Mouse (Mus musculus) brown adipose tissue, adult 24 weeks (tissue): Measurements from ENCODE around the gene Ppil6. TPM values are rescaled to one million over a fixed set of nuclear protein-coding genes. Genes with fewer than 3 reads are reported as not detected.

Experiments
- H3K27ac ChIP-seq: fragments of 200-500 bp; replicated peaks from 2 replicates; pipeline ENCODE4 v1.5.1; 2012; ENCODE audit warnings: low read depth, mild to moderate bottlenecking, low read length
- H3K4me1 ChIP-seq: fragments of 200-500 bp; 2 replicates; pipeline ENCODE4 v1.6.1; 2012; ENCODE audit warnings: low read length, mixed read lengths; ENCODE audit not compliant: control insufficient read depth, insufficient read depth, insufficient read length
- H3K4me3 ChIP-seq: fragments of 200-500 bp; 2 replicates; pipeline ENCODE4 v1.5.1; 2012; ENCODE audit warnings: low read depth, mild to moderate bottlenecking, low read length, moderate library complexity; ENCODE audit not compliant: insufficient read depth
- polyA plus RNA-seq: library from polyadenylated mRNA; stranded (reverse); fragments of >200 nt; gene quantifications from 2 replicates; pipeline ENCODE4 v1.2.4, GENCODE M21; 2012; ENCODE audit not compliant: missing spikeins, insufficient read depth, insufficient read length

The Ppil6 gene
- 0.99 TPM in 1 of 2 replicates, not detected in the other for polyA plus RNA-seq

- peaks cover 9% of the 10 kb centered on the region for H3K4me1 ChIP-seq
- 0 out of 2 replicates have a peak within 1 kb of the TSS, but pooled peaks have one; percentile 25 for H3K27ac ChIP-seq
- H3K4me3 ChIP-seq, result peak within 1 kb of the TSS; percentile 70
Measured at GRCm38 (mm10) chr10:41489708-41490517, at the start of gene Ppil6, which contains the start of gene Smpd2. TSS of gene Ppil6 (plus strand) at chr10:41490439. TSS of gene Smpd2 (minus strand) at chr10:41490369.

- Histone ChIP-seq H3K4me1 (peaks cover 9% of the 10 kb centered on the region; the same call in 1 of the 2 replicates), H3K4me3 (no peak overlapping the region), H3K27ac (no peak overlapping the region)
Measured at GRCm38 (mm10) chr10:41448216-41448615, 42.0 kb upstream of the Ppil6 start.

DNA sequence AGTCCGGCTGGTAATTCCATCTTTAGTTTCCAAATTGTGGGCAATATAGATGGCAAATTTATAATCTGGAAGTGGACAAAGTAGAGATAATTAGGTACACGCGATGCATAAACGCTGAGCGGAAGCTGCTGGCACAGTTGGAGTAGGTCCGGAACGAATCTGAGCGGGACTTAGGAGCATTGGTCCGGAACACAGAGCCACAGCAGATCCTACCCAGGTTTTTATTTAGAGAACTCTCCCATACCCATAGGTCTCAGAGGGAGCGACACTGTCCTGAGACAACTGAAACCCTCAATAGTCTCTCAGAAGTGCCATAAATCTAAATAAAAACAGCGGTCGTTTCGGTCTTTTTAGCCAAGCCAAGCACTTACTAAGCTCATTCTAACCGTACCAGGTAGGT lies 40.6 kb upstream of the Ppil6 start:
- H3K27ac ChIP-seq, result peak overlapping the region; percentile 74
- peaks cover 9% of the 10 kb centered on the region; the same call in 1 of the 2 replicates for H3K4me1 ChIP-seq
- peak overlapping the region; percentile 73 for H3K4me3 ChIP-seq

- H3K4me1 ChIP-seq, result peaks cover 9% of the 10 kb centered on the region; the same call in 1 of the 2 replicates
- H3K4me3 ChIP-seq, result peak within 1 kb of the TSS; percentile 89
- H3K27ac ChIP-seq, result peak within 1 kb of the TSS; percentile 74
Measured at GRCm38 (mm10) chr10:41450137-41450670, 40.0 kb upstream of the Ppil6 start, which contains the start of gene Zbtb24. TSS of gene Zbtb24 (plus strand) at chr10:41450383.

- Histone ChIP-seq H3K27ac (peak overlapping the region; percentile 29; the same call in 1 of the 2 replicates), H3K4me1 (peaks cover 9% of the 10 kb centered on the region; the same call in 1 of the 2 replicates), H3K4me3 (peak overlapping the region; percentile 89)
Measured at GRCm38 (mm10) chr10:41450780-41451522, 39.3 kb upstream of the Ppil6 start.

- no peak overlapping the region for H3K27ac ChIP-seq
- no peak overlapping the region for H3K4me3 ChIP-seq
- H3K4me1 ChIP-seq, result peaks cover 9% of the 10 kb centered on the region; the same call in 1 of the 2 replicates
Measured at GRCm38 (mm10) chr10:41451656-41452055, 38.6 kb upstream of the Ppil6 start.

DNA sequence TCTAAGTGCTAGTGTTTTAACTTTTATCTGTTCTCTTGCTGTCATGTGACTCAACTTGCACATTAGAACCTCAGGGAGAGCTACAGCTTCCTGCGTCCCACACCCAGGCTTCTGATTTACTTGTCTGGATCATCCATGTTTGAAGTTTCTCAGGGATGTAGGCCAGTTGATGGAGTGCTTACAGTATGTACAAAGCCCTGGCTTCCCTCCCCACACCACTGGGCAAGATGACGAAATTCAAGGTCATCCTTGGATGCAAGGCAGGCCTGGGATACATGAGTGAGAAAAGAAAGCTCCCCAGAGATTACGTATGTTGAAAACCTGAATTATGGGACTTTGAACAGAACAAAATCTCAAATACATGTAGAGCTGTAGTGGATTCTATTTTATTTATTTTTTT lies 37.4 kb upstream of the Ppil6 start:
- no peak overlapping the region for H3K27ac ChIP-seq
- H3K4me1 ChIP-seq, result peaks cover 9% of the 10 kb centered on the region; the same call in 1 of the 2 replicates
- H3K4me3 ChIP-seq, result no peak overlapping the region

DNA sequence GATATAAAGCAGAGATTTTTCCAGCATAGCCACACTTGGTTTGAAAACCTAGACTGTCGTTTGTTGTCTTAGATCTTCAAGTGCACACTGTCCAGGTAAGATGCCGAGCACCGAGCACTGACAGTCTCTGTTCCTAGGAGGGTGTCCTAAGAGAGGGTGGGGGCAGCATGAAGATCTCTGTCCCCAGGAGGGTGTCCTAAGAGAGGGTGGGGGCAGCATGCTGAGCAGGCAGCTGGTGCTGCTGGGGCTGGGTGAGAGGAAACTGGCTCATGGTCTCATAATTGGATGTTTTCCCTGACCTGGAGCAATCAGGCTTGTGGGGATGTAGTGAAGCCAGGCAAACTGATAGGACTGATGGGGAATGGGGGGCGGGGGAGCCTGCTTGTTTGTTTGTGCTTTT lies 30.2 kb upstream of the Ppil6 start:
- no peak overlapping the region for H3K4me3 ChIP-seq
- no peak overlapping the region for H3K27ac ChIP-seq
- 0 out of 2 replicates have a peak, but pooled peaks cover 8% of the 10 kb centered on the region for H3K4me1 ChIP-seq

- H3K4me1 ChIP-seq, result 0 out of 2 replicates have a peak, but pooled peaks cover 8% of the 10 kb centered on the region
- H3K27ac ChIP-seq, result no peak overlapping the region
- H3K4me3 ChIP-seq, result no peak overlapping the region
Measured at GRCm38 (mm10) chr10:41460501-41460900, 29.7 kb upstream of the Ppil6 start.

DNA sequence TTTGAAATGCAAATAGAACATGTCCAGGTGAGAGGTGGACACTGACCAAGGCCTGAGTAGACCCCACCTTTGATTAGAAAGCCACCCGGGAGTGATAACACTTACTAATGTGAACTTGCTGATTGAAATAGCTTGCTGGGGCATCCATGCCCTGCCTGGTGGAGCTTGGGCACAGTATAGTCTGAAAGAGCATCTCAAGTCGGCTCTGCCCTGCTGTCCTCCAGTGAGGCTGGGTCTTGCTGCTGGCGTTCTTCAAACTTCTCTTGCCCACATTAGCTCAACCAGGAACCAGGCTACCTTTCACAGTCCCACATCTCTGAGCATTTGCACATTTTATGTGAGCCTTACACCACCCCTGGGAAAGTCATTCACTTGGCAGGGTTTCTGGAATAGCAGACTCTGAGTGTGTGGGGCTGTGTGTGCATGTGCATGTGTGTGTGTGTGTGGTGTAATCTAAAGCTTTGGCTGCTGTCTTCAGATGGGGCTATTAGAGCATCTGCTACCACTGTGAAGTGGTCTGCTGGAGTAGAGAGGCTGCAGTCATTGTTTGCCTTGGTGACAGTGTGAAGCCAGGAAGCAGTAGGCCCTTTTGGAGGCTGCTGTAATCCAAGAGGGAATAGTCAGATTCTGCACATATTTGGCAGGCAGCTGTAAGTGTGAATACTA lies 29.0 kb upstream of the Ppil6 start:
- H3K4me3 ChIP-seq, result no peak overlapping the region
- 0 out of 2 replicates have a peak, but pooled peaks cover 8% of the 10 kb centered on the region for H3K4me1 ChIP-seq
- no peak overlapping the region for H3K27ac ChIP-seq

DNA sequence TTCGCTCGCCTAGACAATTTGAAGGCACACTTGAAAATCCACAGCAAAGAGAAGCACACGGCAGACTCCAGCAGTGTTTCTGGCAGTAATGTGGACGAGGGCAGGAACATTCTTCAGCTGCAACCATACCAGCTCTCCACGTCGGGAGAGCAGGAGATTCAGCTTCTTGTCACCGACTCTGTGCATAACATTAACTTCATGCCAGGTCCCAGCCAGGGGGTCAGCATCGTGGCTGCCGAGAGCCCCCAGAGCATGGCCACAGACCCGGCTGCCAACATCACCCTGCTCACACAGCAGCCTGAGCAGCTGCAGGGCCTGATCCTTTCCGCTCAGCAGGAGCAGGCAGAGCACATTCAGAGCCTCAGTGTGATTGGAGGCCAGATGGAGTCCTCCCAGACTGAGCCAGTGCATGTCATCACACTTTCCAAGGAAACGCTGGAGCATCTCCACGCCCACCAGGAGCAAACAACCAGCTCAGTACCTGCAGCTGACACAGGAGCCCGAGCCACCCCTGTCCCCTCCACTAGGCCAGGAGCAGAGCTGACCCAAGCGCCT lies 25.8 kb upstream of the Ppil6 start:
- Histone ChIP-seq H3K4me3 (no peak overlapping the region), H3K27ac (no peak overlapping the region), H3K4me1 (0 out of 2 replicates have a peak, but pooled peaks cover 8% of the 10 kb centered on the region)

- H3K4me3 ChIP-seq, result no peak overlapping the region
- H3K27ac ChIP-seq, result no peak overlapping the region
- H3K4me1 ChIP-seq, result no peaks in the 10 kb centered on the region
Measured at GRCm38 (mm10) chr10:41467325-41467724, 22.9 kb upstream of the Ppil6 start.

DNA sequence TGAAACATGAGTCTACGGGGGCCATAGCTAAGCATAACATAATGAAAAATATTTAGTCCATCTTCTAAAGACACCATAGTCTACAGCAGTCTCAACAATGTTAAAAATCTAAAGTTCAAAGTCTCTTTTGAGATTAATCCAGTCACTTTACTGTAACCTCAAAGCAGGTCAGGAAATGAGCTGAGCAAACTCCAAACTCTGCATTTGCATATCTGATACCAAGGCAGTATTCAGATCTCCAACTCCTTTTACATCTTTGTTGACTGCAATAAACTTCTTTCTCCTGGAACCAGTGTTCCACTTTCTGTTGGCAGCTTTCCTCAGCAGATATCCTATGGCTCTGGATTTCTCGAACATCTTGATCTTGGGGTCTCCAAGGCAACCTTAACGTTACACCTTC lies 19.5 kb upstream of the Ppil6 start:
- no peak overlapping the region for H3K4me3 ChIP-seq
- no peak overlapping the region for H3K27ac ChIP-seq
- peaks cover under 1% of the 10 kb centered on the region; the same call in 1 of the 2 replicates for H3K4me1 ChIP-seq

- Histone ChIP-seq H3K27ac (no peak overlapping the region), H3K4me3 (no peak overlapping the region), H3K4me1 (peaks cover 5% of the 10 kb centered on the region)
Measured at GRCm38 (mm10) chr10:41472534-41472933, 17.7 kb upstream of the Ppil6 start.
